Mouse (Mus musculus) urinary bladder, adult 2 months (tissue): ENCODE measurements around the gene Sqor. TPM values are rescaled to one million over a fixed set of nuclear protein-coding genes. Genes with fewer than 3 reads are reported as not detected.

ENCODE experiments used
- DNase-seq: peaks from one replicate; pipeline ENCODE4 v3.0.0; 2022; ENCODE audit warnings: low spot score
- polyA plus RNA-seq: library from polyadenylated mRNA; depleted of rRNA; stranded (reverse); fragments of >200 nt; gene quantifications from 2 replicates; pipeline ENCODE4 v1.2.3, GENCODE M21; 2012; rRNA removed

Sqor gene
- polyA plus RNA-seq, 1 experiment, result 87.2 TPM

DNA sequence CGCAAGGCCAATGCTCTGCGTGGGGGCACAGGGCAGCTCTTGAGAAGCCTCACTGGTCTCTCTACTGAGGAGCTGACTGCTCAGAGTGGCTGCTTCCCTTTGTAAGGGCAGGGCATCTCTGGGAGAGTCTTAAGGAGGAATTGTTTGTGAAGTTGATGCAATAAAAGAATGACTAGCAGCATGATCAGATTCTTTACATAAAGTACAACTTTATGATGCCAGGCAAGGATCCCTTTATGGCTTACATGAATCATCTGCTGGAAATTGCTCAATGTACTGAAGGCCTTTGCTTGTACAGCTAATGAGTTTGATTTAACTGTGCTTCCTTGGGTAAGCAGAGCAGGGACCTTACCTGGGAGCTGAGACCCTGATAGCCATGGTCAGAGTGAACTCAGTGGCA, 18.7 kb downstream of the Sqor start:
- no peak for DNase-seq

DNA sequence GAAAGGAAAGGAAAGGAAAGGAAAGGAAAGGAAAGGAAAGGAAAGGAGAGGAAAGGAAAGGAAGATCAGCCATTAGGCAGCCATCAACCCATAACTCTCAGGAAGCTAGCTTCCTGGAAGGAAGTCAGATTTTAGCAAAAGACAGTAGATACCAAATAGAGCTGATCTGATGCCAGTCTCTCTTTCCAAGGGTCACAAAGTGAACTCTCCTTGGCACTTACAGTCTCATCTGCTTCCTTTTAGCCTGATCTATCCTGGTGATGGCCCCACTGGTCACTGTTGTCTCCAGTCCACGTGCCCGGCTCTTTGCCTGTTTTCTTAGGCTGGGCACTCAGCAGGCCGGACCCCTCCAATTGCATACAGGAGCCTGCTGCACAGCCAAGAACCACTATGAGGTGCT, 19.7 kb downstream of the Sqor start:
- no peak for DNase-seq

DNA sequence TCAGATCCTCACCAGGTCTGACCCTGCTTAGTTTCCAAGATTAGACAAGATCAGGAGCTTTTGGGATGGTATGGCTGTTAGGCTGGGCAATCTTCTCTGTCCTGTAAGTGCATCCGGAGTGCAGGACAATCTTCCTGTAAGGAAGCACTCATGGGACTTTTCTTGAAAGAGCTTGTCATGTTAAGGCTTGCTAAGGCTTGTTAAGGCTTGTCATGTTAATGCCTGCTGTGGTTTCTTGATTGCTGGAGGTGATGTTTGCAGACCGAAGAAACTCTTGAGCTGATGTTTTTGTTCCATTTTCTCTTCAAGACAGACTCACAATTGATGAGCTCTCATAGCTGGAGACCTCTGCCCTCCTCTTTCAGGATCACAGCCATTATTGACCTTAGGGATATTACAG, 21.1 kb downstream of the Sqor start:
- DNase-seq, result no peak

DNA sequence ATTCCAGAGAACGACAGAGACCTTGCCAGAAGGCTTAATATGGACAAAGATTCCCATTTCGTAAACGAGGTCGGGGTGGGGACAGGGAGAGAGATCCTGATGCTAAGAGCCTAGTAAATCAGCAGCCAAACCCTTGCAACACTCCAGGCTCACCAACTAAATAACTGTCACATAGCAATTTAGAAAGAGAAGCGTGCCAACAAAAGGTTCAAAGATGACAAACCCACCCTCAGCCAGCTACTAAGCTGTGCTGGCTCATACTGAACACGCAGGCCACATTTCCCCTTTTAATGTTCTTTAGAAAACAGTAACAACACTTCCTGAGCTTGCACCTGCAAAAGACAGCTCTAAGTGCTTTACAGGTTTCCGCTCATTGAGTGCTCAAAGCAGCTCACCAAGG, 24.3 kb downstream of the Sqor start:
- DNase-seq, result no peak

DNA sequence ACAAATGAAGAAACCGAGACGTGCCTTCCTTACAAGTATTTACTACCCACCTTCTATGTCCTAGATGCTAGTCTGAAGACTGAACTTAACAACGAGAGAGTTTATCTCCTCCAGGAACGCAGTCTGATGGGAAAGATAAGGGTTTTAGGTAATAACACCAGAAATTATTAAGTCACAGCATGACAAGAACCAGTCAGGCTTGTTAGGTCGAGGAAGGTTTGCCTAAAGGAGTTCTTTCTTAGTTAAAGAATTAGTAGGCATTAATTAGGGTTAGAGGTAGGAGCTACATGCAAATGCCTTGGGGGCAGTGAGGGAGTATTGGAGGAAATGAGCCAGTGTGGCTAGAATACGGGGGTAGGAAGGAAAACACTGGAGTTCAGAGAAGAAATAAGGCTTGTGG, 24.7 kb downstream of the Sqor start:
- no peak for DNase-seq

DNA sequence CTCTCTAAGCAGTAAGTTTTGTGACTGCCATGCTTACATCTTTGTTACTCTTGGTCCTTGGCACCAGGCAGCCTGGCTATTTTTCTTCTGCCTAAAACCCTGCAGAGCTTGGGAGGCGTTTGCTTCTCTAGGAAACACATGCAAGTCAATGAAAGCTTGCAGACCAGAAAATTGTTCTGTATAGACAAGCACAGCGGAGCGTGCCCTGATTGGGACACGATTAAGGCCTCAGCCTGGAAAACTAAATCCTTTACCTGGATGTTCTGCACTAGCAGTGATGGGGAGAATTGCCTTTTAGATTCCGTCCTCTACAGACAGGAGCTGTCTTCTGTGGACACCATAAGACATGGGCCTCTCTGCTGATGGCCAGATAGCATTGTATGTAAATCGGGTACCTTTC, 39.4 kb downstream of the Sqor start:
- no peak for DNase-seq

DNA sequence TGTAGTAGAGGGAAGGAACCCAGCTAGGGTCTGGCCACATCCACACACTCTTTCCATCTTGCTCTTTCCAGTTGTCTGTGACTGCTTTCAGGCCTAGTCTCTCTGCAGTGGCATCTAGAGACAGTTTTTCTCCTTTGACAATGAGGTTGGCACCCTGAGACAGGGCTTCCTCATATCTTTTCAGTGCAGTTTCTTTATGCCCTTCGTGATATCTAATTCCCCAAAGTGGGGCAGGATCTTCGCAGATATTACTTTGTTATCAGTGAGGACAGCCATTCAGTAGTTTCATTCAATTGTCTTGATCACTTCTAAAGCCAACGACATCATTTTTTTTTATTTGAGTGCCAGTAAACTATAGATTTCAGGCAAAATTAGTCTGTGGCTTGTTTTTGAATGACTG, 41.0 kb downstream of the Sqor start:
- DNase-seq, result no peak

DNA sequence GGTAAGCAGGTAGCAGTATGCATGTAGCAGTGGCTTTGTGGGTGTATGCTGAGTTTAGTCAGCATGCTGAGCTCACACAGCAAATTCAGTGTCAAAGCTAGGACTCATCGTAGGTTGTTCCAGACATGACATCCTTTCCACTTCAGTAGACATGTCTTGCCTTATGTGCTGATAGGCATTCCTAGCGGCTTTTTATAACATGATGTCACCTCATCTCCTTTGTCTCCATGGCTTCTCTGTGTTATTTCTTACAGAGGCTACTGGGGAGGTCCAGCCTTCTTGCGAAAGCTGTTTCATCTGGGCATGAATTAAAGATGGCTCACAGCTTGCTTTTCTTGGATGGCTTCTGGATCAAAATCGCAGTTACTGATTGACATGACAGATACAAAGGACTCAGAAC, 44.0 kb downstream of the Sqor start:
- no peak for DNase-seq

DNA sequence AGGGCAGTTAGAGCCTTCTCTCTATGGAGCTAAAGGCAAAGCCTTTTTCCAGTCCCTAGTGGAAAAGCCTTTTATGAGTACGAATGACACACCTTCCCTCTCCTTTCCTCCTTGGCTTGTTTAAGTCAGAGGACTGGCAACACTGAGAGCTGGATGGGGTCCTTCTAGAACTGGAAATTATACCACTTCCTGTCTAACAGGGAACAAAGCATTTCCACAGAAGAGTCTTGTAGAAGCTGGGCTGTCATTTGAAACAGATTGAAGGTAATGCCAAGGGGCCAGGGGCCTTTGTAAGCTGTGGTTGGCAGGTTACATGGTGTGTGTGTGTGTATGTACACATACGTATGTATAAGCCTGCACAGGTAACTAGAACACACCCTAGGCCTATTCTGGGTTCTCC, 51.9 kb downstream of the Sqor start:
- no peak for DNase-seq

DNA sequence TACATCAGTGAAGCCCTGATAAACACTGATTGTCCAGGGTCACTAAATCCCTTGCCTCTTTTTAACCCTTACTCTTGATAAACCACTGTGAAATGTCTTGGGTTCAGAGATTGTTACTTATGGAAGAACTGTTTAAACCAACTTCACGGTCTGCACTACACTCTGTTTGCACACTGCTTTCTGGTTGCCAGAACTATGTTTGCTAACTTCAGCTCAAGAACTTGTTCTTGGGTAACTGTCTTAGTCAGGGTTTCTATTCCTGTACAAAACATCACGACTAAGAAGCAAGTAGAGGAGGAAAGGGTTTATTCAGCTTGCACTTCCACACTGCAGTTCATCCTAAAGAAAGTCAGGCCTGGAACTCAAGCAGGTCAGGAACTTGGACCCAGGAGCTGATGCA, 56.2 kb downstream of the Sqor start:
- no peak for DNase-seq

DNA sequence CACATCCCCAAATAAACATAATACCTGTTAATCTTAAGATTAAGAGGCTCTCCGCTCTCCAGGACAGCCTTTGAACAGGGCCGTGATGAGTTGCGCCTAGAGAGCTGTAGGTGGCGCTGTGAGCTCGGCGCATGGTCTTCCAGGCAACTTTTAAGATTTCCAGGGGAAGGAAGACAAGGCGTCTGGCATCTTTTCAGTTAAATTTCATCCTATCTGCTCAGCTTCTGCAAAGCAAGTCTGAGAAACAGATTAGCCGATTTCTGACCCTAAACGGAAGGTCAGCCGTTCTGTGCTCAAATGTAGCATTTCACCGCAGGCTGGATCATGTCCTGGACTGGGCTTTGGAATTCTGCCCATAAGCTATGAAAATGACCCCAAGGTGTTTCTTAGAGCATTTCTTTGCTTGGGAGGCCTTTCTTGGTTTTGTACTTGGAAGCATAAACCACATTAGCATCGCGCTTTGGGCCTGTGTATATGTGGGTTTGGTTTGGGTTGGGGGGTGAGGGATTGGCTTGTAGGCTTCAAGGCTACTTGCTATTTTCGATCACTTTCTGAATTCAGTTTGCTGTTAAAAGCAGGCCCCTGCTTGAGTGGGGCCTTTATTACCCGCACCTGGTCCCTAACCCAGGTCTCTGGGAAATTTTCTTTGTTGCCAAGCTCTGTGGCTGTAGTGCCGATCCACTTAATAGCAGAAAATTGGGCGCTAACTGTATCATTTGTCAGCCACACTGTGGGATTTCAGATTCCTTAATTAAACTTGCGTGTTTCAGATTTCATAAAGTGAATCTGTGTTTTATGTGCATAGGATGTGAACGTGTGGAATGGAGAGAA, 60.6 kb downstream of the Sqor start:
- DNase-seq, result no peak

DNA sequence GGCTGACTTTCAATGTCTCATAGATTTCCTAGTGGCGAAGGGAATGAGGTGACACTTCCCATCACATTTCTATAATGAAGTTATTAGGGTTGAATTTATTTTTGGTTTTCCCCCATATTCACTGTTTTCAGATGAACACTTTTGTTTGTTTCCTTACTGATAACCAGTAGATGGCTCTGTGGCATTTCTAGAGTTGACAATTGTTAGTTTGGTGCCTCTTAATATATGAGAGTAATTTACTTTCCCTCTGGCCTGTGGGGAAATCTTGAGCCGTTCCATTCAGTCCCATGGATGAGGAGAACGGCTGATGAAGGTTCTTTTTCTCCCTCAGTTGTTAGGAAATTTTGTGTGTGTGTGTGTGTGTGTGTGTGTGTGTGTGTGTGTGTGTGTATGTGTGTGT, 61.3 kb downstream of the Sqor start:
- no peak for DNase-seq

DNA sequence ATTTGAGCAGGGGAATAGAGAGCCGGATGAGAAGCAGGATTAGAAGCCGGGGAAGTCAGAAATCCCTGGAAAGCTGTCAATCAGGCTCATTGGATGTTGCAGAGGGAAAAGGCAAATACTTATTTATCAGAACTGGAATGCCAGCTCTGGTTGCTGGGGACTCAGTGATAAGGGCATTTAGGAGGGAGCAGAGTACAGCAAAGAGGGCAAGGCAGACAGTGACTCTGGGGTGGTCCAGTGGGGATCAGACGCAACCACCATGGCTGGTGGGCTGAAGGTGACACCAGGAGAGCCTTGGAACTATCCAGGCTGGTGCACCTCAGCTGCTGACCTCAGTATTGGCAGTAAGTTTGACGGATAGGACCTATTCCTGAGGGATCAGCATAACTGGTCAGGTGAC, 89.6 kb downstream of the Sqor start:
- no peak for DNase-seq

DNA sequence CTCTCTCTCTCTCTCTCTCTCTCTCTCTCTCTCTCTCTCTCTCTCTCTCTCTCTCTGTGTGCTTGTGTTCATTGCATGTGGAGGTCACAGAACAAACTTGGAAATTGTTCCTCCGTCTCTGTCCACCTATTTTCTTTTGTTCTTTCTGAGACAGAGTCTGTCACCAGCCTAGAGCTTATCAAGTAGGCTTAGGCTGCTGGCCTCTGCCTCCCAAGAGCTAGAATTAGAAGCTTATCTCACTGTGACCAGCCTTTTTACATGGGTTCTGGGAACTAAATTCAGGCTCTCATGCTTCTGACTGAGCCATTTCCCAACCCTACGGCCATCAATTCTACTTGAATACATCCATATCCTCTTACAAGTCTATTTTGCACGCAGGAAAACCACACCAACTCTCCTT, 90.3 kb downstream of the Sqor start:
- DNase-seq, result no peak

Other genes with a start within 250 kb of the Sqor start
- 17.8 and 17.9 TPM in 2 replicates for gene Gatm, start 153.9 kb upstream of the Sqor start, polyA plus RNA-seq
- 0.77 and 1.4 TPM in 2 replicates for gene AA467197, start 128.3 kb upstream of the Sqor start, polyA plus RNA-seq
- 10.8 and 12.1 TPM in 2 replicates for gene Slc30a4, start 62.6 kb upstream of the Sqor start, polyA plus RNA-seq
- gene Bloc1s6, start 26.7 kb upstream of the Sqor start, polyA plus RNA-seq, result 36.0 and 38.2 TPM in 2 replicates